Mouse (Mus musculus) thymus, postnatal 14 days (tissue): ENCODE results near the gene Vwa1.
"Not testable (repeated sequence)": the region's sequence is repeated elsewhere in the genome, so short reads cannot be mapped to it uniquely, and the experiment has no call there.

Experiments used
- DNase-seq: peaks from one replicate; pipeline ENCODE4 v3.0.0; 2021

The Vwa1 gene

GRCm38 (mm10) chr4:155774280-155774754 lies at the start of gene Vwa1:
Vwa1 (minus strand) TSS chr4:155774698.
- DNase-seq, result peak; percentile 91

DNA sequence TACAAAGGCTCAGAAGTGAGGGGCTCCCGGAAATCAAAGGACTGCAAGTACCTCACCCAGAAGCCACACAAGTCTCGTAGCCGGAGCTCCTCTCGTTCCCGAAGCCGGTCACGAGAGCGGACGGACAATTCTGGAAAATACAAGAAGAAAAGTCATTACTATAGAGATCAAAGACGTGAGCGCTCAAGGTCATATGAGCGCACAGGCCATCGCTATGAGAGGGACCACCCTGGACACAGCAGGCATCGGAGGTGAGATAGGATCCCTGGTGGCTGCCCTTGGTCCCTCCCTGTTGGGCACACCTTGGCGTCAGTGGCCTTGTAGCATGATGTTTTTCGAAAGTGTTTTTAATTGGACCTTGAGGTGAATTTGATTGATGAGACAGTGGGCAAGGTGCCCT lies 48.9 kb upstream of the Vwa1 start:
- no peak for DNase-seq

GRCm38 (mm10) chr4:155821025-155821424 lies 46.5 kb upstream of the Vwa1 start:
- peak; percentile 43 for DNase-seq

- DNase-seq, result no peak
Observed at GRCm38 (mm10) chr4:155817533-155817932, 43.0 kb upstream of the Vwa1 start.

GRCm38 (mm10) chr4:155812665-155813181 lies 38.2 kb upstream of the Vwa1 start:
- DNase-seq, result peak; percentile 51

GRCm38 (mm10) chr4:155811929-155812664 lies 37.6 kb upstream of the Vwa1 start, which contains the start of gene Ccnl2:
Ccnl2 (plus strand) TSS chr4:155812489.
- peak; percentile 95 for DNase-seq

DNA sequence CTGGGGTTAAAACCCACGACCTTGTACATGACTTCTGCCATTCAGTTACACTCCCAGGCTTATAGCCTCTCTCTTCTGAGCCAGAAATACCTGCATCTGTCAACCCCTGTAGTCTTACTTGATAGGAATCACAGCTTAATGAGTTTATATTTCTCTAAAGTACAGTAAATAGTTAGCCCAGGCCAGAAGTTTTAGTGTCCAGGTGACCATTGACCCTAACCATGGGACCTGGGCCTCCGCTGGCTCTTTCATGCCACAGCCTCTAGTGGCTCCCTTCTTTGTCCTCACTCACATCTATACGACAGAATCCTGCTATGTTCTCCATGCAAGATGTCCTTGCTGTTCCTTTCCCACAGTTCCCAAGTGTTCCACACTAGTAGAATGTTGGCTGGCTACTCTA lies 33.3 kb upstream of the Vwa1 start:
- no peak for DNase-seq

- peak; percentile 97 for DNase-seq
Observed at GRCm38 (mm10) chr4:155803340-155804041, 29.0 kb upstream of the Vwa1 start.

- DNase-seq, result peak; percentile 22
Observed at GRCm38 (mm10) chr4:155802741-155803339, 28.3 kb upstream of the Vwa1 start, which contains the start of gene Mrpl20. Mrpl20 (plus strand) TSS chr4:155802878.

GRCm38 (mm10) chr4:155802075-155802474 lies 27.6 kb upstream of the Vwa1 start:
- DNase-seq, result no peak

GRCm38 (mm10) chr4:155793730-155794129 lies 19.2 kb upstream of the Vwa1 start:
- DNase-seq, result no peak

GRCm38 (mm10) chr4:155791240-155791933 lies 16.9 kb upstream of the Vwa1 start:
- DNase-seq, result no peak

GRCm38 (mm10) chr4:155790650-155791161 lies 16.2 kb upstream of the Vwa1 start:
- no peak for DNase-seq

DNA sequence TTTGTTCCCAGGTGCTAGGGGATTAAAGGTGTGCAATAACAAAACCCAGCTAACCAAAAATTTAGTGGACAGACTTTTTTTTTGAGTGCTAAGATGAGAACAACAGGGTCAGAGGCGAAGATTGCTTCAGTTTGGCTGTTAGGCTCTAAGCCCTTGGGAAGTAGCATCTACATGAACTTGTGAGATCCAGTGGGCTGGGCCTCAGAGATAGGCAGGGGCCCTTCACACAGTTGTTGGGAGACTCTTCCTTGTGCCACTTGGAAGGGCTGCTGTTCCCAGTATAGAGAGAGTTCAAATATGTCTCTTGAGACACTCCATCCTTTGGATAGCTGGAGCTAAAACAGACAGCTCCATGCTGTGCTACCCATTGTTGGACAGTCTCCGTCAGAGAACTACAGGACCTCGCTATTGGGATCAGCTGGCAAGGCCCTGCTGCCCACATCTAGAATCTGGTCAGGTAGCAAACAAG lies 15.6 kb upstream of the Vwa1 start, which contains the start of gene Ankrd65:
Ankrd65 (plus strand) TSS at position 419 of the 469 bp plus-strand sequence.
- DNase-seq, result no peak

DNA sequence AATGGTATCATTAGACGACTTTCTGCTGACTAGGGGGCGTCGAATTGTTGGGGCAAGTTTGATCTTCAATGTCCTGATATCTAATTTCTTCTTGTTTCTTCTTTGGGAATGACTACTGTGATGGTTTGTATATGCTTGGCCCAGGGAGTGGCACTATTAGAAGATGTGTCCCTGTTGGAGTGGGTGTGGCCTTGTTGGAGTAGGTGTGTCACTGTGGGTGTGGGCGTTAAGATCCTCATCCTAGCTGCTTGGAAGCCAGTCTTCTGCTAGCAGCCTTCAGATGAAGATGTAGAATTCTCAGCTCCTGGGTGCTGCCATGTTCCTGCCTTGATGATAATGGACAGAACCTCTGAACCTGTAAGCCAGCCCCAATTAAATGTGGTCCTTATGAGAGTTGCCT lies 14.3 kb upstream of the Vwa1 start:
- DNase-seq, result not testable (repeated sequence)

DNA sequence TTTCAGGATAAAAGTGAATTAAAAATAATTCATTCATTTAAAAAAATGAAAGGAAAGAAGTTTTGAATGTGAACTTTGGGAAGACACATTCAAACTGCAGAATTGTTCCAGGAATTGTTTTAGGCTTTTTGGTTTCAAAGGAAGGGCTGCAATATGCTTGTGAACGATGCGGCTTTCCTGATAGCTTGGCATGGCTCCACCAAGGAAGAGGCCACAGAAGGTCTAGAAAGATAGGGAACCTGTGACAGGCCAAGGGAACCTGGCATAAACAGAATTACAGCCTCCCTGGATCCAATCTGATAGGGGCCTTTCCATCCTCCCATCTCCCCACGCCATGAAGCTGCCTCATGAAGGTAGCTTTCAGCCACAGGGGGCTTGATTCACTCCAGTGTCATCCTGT lies 13.8 kb upstream of the Vwa1 start:
- DNase-seq, result no peak

- DNase-seq, result no peak
Observed at GRCm38 (mm10) chr4:155785819-155786218, 11.3 kb upstream of the Vwa1 start, which contains the start of gene Tmem88b. Tmem88b (minus strand) TSS chr4:155785874.

GRCm38 (mm10) chr4:155785246-155785645 lies 10.7 kb upstream of the Vwa1 start:
- DNase-seq, result no peak

GRCm38 (mm10) chr4:155784081-155784701 lies 9.7 kb upstream of the Vwa1 start:
- peak; percentile 72 for DNase-seq

DNA sequence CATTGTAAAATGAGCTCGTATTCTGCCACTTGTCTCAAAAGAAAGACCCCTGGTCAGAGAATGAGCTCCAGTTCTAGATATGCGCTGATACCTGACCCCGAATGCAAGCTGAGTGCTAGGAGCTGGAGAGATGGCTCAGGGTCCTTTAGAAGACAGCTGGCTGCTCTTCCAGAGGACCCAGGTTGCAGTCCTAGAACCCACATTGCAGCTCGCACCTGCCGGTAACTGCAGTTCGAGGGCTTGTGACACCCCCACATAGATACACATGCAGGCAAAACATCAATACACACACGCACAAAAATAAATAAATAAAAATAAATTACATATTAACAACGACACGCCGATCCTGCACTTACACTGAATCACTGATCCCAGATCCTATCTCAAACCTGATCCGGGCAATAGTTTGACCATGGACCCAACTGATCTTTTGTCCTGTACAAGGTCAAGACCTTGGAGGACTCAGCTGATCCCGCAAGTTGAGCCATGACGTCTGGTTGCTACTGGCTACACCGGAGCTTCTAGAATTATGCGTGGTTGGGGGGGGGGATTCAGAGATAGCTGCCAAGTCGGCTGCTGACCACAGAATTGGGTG lies 9.1 kb upstream of the Vwa1 start:
- no peak for DNase-seq

DNA sequence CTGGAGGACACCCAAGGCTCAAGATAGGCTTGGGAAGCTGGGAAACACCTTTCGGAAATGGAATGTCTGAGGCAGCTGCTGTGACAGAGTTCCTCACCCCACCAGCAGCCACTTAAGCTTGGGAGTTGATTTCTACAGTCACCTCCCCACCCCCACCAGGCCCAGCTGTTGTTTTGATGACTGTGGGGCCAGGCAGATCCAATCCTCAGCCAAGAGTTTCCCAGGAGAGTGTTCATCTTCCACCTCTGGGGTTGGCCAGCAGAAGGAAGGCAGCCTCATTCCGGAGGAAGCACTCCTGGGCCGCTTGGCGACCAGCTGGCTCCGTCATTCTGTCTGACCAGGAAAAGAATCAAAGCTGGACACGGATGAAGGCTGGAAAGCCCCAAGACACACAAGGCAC lies 6.4 kb upstream of the Vwa1 start:
- DNase-seq, result no peak
